Mouse (Mus musculus): ENCODE results near the gene Gm11444.

Gm11444 gene

DNA sequence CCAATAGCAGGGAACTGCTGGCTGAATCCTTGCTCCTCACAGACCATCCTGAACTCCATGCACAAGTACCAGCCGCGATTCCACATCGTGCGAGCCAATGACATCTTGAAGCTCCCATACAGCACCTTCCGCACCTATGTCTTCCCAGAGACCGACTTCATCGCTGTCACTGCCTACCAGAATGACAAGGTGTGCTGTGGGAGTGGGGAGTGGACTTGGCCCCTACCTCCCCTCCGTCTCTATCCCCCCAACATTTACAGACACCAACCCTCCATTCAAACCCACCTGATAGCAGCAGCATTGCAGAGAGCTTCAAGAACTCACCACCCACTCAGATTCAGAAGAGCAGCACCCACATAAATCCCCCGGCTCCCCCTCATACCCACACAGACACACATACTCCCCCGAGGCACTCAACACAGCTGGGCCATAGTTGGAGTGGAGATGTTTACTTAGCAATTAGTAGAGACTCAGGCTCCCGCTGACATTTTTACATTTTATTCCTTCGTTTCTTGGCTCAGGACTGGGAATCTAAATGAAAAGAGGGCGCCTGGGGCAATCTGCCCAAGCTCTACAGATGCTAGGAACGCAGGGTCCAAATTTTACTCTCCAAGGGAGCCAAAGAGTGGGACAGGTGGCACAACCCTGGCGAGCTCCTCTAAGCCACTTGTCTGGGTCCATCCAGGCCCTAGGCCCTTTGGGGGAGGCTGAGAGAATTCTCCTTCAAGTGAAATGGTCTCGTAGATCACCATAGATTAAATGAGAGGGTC, 14.2 kb downstream of the Gm11444 start:
- no peak for DNase-seq (ENCODE audit: low read depth, low spot score)

DNA sequence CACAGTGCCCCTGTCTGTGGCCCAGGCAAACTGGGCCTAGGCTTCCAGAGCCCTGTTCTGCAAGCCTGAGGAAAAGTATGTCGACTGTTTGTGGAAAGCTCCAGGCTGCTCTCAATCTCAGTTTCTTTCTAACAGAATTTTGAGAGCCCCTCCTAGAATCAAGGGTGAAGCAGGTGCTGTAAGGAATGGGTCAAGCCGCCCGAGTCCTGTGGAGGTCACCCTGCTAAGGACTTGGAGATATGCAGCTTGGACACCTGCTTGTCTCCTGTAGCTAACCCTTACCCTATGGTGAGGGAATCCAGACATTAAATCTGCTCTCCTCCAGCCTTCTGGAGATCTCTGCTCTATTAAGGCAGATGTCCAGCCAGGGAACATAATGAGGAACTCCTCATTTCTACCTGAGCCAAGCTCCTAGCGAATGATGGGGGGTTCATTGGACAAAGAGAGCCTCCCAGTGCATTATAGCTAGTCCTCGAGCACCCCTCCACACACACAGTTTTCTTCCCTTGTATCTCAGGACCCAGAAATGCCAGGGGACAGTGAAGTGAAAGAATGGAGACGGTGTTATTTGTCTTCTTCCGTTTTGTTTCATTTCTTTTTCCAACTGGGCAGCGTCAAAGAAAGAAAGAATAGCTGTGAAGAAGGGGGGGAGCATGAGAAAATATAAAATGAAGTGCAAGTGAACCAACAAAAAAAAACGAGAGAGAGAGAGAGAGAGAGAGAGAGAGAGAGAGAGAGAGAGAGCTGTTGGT, 15.0 kb downstream of the Gm11444 start:
- DNase-seq (ENCODE audit: low read depth, low spot score) = no peak

DNA sequence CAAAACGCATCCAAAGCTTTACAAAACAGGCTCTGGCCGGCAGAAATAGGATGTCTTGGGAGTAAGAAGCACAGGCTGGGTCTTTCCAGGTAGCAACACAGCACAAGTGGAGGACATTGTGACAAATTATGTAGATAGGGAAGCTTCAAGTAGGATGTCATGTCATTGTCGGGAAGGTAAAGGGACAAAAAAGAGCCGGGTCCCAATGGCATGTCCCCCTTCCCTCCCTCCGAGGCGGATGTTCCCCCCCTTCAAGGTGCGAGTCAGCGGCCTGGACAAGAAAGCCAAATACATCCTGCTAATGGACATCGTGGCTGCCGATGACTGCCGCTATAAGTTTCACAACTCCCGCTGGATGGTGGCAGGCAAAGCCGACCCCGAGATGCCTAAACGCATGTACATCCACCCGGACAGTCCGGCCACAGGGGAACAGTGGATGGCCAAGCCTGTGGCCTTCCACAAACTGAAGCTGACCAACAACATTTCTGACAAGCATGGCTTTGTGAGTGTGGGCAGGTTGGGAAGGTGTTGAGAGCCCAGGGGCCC, 15.7 kb downstream of the Gm11444 start:
- DNase-seq (ENCODE audit: low read depth, low spot score) = no peak

DNA sequence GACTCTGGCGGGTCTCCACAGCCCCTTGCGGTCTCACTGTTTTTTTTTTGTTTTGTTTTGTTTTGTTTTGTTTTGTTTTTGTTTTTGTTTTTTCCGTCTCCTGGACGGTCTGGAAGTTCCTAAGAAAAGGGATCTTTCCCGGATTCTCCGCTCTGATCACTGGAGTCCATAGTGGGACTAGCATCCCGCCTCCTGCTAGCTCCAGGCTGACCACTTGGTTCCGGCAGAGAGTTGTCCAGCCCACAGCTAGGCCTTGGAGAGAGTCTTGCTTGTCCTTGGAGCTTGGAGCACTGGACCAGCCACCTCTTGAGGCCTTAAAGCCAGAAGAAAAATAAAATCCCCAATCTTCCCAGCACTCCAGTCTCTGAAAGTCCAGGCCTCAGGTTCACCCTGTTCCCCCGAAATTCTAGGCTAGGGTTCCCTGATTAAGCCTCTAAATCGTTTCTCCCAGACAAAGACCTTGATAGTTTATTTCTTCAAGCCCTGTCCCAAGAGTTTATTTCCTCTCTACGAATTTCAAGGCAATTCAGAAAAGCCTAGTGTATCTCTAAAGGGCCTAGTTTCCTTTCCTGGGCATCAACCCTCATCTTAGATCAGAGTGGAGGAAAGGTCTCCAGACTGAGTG, 16.3 kb downstream of the Gm11444 start:
- DNase-seq (ENCODE audit: low read depth, low spot score) = no peak

GRCm38 (mm10) chr11:85833081-85833521, 17.0 kb downstream of the Gm11444 start:
- DNase-seq (ENCODE audit: low read depth, low spot score) = no peak

- no peak for DNase-seq (ENCODE audit: low read depth, low spot score)
Observed at GRCm38 (mm10) chr11:85832231-85832924, 17.8 kb downstream of the Gm11444 start, which contains the start of gene Tbx2. Gene Tbx2, plus strand, starts transcription at chr11:85832551.

DNA sequence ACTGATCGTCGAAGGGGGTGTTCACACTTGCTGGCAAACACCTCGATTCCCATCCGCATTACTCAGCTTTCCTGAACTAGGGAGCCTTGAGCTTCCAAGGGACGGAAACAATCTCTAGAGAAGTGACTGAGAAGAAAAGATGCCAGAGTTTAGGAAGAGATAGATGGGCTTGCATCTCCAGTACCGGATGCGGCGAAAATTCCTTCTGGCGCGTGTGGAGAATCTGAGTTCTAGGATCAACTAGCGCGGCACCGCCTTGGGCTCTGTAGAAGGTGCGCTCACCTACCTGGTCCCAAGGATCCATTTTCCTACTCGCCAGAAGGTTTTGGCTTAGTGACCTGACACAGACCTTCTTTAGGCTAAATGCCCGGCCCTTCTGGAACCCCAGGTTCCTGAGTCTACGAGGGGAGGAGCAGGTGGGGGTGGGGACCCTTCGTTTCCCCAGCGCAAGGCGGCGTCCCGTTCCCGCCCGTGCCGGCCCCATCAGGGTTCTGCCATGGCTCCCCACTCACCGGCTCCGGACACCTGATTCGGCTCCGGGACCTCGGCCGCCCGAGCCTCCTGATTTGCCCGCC, 18.4 kb downstream of the Gm11444 start:
- DNase-seq (ENCODE audit: low read depth, low spot score) = no peak

DNA sequence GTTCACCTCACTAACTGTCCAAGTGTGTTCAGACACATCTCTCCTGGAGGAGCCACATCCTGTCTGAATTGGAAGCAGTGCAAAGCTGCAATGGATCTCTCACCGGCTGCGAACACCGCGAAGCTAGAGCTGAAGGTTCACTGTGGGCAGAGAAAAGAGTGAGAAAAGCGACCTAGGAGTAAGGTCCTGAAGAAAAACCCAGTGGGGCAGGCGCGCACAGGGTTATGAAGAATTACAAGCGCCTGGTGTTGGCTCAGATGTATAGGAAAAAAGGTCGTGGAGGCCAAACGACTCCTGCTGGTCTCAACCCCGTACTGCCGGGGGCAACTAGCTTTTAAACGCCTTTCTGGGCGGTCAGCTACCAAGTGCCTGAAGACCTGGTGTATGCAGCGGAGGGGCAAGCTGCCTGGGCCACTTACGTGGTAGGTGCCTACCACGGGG, 19.2 kb downstream of the Gm11444 start:
- DNase-seq (ENCODE audit: low read depth, low spot score) = no peak

DNA sequence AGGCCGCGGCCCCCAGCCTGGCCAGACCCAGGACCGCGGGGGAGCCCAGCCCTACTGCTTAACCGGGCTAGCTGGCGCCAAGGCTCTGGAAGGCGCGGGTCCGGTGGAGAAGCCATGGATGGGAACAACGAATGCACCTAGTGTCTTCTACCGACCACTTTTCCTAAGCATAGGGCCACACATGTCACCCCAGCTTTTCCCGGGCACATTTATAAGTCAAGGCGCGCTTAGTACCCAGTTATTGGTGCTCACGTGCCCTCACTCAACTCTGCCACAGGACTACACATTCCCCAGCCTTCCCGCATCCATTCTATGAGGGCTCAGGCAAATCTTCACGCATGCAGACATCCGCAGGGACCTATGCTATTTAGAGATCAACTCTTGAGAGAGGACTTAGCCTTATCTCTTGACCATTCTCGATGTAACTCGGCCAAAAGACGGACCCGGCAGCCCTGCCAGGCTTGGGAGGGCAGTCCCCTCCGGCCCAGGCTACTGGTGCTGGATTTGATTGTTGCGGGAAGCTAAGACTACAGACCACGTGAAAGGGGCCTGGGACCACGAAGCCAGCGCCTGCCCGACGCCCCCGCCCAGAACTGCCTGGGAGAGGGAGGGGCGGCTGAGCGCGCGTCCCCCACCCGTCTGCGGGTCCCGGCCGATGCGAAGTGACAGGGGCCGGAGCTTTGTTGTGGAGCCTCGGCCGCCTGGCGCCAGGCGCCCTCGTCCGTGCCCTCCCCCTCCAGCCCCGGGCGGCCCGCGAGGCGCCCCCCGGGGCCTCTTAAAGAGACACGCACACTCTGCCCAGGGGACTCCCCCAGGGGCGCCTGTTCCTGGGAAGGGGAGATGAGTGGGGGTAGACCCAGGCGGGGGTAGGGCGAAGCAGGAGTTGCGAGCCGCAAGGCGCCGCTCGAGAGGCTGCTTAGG, 20.4 kb downstream of the Gm11444 start:
- DNase-seq (ENCODE audit: low read depth, low spot score) = no peak

DNA sequence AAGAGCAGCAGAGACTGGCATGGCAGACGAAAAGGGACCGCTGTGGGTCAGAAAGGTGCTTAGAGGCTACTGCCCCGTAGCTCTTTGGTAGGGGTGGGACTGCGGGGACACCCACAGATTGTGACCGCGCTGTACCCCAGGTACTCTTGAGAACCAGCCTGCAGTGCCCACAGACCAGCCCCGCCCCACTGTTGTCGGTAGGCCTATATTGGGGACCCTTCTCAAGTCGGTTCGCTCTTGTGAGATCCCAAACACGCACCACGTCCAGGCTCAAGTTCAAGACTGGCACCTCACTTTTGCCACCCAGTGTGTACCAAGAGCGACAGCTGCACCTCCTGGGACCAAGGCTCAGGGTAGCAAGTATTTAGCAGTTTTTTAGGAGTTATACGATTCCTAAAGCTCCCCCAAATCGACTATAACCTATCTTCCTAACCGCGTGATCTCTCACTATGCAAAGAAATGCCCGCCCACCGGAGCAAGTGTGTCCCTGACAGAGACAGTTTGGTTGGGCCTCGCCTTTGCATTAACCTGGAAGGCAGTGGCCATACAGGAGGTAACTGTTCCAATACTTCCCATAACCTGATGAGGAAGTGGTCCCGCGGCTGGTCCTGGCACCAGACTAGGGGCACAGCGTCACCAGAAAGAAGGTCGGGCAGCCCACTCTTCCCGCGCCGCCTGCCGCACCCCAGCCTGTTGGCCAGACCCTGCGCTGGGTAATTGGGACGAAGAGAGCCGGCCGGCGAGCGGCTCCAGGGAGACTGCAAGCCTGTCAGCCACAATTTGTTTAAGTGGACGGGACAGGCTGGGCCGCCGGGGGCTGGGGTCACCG, 21.2 kb downstream of the Gm11444 start:
- DNase-seq (ENCODE audit: low read depth, low spot score) = no peak

- DNase-seq (ENCODE audit: low read depth, low spot score) = no peak
Observed at GRCm38 (mm10) chr11:85827342-85827741, 22.8 kb downstream of the Gm11444 start.

GRCm38 (mm10) chr11:85825823-85826222, 24.3 kb downstream of the Gm11444 start:
- DNase-seq (ENCODE audit: low read depth, low spot score) = no peak

DNA sequence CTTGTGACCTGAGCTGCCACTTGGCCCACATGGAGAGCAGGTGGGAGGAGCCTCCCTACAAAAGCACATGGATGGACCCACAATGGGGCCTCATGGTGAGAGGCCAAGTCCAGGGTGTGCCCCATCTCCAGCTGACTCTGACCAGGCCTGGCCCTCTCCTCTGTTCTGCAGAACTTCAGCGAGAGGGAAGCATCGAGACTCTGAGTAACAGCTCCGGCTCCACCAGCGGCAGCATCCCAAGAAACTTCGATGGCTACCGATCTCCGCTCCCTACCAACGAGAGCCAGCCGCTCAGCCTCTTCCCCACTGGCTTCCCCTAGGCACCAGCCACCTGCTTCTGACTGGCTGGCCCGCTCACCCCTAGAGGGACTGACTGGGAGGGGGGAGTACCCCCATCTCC, 25.1 kb downstream of the Gm11444 start:
- DNase-seq (ENCODE audit: low read depth, low spot score) = no peak

DNA sequence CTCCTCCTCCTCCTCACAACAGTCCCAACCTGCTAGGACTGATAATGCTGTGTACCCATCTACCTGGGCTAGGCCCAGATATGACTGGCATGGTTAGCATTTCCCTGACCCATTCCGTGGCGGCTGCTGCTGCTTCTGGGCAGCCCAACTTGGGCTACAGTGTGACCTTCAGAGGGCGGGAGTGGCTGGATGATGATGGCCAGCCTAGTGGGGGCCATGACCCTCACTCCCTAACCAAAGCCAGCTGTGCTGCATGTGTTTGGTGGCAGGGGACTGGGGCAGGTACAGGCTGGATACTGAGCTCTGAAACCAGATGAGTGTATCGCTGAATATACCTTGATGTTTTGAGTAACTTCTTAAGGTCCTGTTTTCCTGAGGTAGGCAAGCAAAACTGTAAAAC, 26.3 kb downstream of the Gm11444 start:
- DNase-seq (ENCODE audit: low read depth, low spot score) = no peak

- no peak for DNase-seq (ENCODE audit: low read depth, low spot score)
Observed at GRCm38 (mm10) chr11:85823181-85823580, 27.0 kb downstream of the Gm11444 start.

DNA sequence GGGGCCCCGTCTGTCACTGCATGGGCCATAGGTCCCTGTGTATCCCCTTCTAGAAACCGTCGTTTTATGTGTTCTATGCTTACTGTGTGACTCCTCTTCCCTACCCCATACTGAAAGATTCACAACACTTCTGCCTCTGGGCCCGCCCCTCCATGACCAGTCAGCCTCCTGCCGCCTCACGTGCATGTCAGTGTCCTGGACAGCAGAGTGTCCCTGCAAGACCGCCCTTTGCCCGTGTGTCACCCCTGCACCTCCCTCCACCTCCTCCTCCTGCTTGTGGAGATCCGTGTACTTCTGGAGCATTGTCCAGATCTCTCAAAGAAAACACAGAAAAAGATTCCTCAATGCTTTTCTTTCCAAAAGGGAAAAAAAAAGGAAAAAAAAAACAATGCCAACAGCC, 28.5 kb downstream of the Gm11444 start:
- DNase-seq (ENCODE audit: low read depth, low spot score) = no peak

- DNase-seq (ENCODE audit: low read depth, low spot score) = no peak
Observed at GRCm38 (mm10) chr11:85820959-85821358, 29.2 kb downstream of the Gm11444 start.

GRCm38 (mm10) chr11:85818401-85818800, 31.7 kb downstream of the Gm11444 start:
- DNase-seq (ENCODE audit: low read depth, low spot score) = no peak

GRCm38 (mm10) chr11:85816471-85816870, 33.7 kb downstream of the Gm11444 start:
- no peak for DNase-seq (ENCODE audit: low read depth, low spot score)

Data from WW6 (cell line).